Mouse (Mus musculus): ENCODE measurements at regions not wholly inside any gene's neighbourhood (a gene's known extent, or its start where the extent isn't known, plus 50 kb on each side); places are given as distances from the start of the nearest gene placed in this dataset.

DNA sequence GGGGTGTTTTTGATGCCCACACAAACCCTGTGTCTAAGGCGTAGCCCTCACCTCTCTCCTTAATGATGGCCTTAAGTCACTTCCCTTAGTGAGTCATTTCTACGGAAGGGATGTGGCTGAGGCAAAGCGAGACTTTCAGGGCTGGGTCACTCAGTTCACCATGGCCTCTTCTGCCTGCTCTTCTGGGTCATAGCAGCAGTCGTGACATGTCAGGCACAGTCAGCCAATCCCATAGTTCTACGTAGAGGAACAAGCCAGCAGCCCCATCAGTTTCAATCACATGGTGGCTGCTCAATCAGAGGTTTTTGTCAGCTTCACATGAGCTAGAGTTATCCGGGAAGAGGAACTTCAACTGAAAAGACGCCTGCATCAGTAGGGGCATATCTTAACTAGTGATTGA is 156.1 kb upstream of the Med13l start:
- no peaks in the 10 kb centered on the region for H3K4me1 ChIP-seq (ENCODE audit: control insufficient read depth in 1 of 2, insufficient read depth in 2 of 2, low read length in 2 of 2)
- no peaks in the 10 kb centered on the region for H3K36me3 ChIP-seq (ENCODE audit: control insufficient read depth in 1 of 2, insufficient read depth in 2 of 2, low read length in 2 of 2)
- H3K9ac ChIP-seq (ENCODE audit: control insufficient read depth, low read depth, low read length, poor library complexity, severe bottlenecking), result no peak overlapping the region
- H3K27ac ChIP-seq (ENCODE audit: control insufficient read depth, low read depth, low read length), result no peak overlapping the region
- no peak overlapping the region for H3K4me3 ChIP-seq (ENCODE audit: control insufficient read depth in 1 of 2, insufficient read depth in 1 of 2, low read depth in 2 of 2, low read length in 2 of 2)
- TF ChIP-seq SIN3A (IDR thresholded peaks at IDR 0.05; ENCODE audit: low read length) (no peak), POLR2A (IDR thresholded peaks at IDR 0.05; ENCODE audit: control insufficient read depth in 1 of 2, insufficient read depth in 1 of 2, low read depth in 1 of 2, low read length in 2 of 2, poor library complexity in 1 of 2) (no peak), JUND (IDR thresholded peaks at IDR 0.05; ENCODE audit: low read depth, low read length) (no peak), MXI1 (IDR thresholded peaks at IDR 0.05; ENCODE audit: low read depth, low read length) (no peak), ZMIZ1 (IDR thresholded peaks at IDR 0.05; ENCODE audit: low read depth, low read length) (no peak), ETS1 (IDR thresholded peaks at IDR 0.05; ENCODE audit: low read depth, low read length) (no peak), SMC3 (IDR thresholded peaks at IDR 0.05; ENCODE audit: low read depth, low read length) (no peak), KAT2A (conservative IDR thresholded peaks at IDR 0.05; ENCODE audit: low read depth, low read length) (no peak), POLR2AphosphoS5 (IDR thresholded peaks at IDR 0.05; ENCODE audit: borderline replicate concordance, low read depth, low read length) (no peak), MYB (IDR thresholded peaks at IDR 0.05; ENCODE audit: low read depth, low read length) (no peak), CHD1 (IDR thresholded peaks at IDR 0.05; ENCODE audit: low read depth, low read length) (no peak), ZNF384 (IDR thresholded peaks at IDR 0.05; ENCODE audit: low read depth, low read length) (no peak), MYC (IDR thresholded peaks at IDR 0.05; ENCODE audit: low read depth, low read length) (no peak), POLR2AphosphoS2 (IDR thresholded peaks at IDR 0.05; ENCODE audit: low read length) (no peak)
- H3K27me3 ChIP-seq (ENCODE audit: control insufficient read depth in 1 of 2, insufficient read depth in 2 of 2, low read length in 2 of 2), result no peaks in the 10 kb centered on the region
- DNase-seq (ENCODE audit: low read depth, low spot score), result peak; percentile 14
- no peaks in the 10 kb centered on the region for H3K9me3 ChIP-seq (replicated peaks; ENCODE audit: insufficient read depth, low read length)
- no peaks in the 10 kb centered on the region for H3K79me2 ChIP-seq (ENCODE audit: control insufficient read depth, insufficient read depth, low read length, poor library complexity)

DNA sequence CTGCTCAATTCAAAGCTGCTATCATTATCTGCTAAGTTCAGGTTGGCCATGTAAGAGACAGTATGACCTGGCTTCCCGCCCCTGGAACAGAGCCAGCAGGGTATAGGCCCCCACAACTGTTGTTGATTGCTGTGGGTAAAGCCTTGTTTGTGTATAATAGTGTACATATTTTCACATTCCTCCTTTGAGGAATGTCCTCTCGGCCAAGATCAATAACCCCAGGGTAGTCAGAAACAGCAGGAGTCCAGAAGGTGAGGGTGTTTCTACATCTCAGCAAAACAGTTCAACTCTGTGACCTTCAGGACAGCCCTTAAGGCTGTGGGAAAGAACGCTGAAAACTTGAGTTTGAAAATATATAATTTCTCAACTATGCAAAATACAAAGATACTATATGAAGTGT is 155.1 kb upstream of the Med13l start:
- H3K36me3 ChIP-seq (ENCODE audit: control insufficient read depth in 1 of 2, insufficient read depth in 2 of 2, low read length in 2 of 2), result no peaks in the 10 kb centered on the region
- H3K9me3 ChIP-seq (replicated peaks; ENCODE audit: insufficient read depth, low read length), result no peaks in the 10 kb centered on the region
- no peak for DNase-seq (ENCODE audit: low read depth, low spot score)
- TF ChIP-seq BHLHE40 (IDR thresholded peaks at IDR 0.05; ENCODE audit: borderline replicate concordance, low read depth, low read length), result no peak
- TF ChIP-seq TCF12 (IDR thresholded peaks at IDR 0.05; ENCODE audit: low read depth, low read length), result no peak
- no peak for TF ChIP-seq ZKSCAN1 (IDR thresholded peaks at IDR 0.05; ENCODE audit: low read depth, low read length)
- no peaks in the 10 kb centered on the region for H3K27me3 ChIP-seq (ENCODE audit: control insufficient read depth in 1 of 2, insufficient read depth in 2 of 2, low read length in 2 of 2)
- no peak overlapping the region for H3K4me3 ChIP-seq (ENCODE audit: control insufficient read depth in 1 of 2, insufficient read depth in 1 of 2, low read depth in 2 of 2, low read length in 2 of 2)
- H3K79me2 ChIP-seq (ENCODE audit: control insufficient read depth, insufficient read depth, low read length, poor library complexity), result no peaks in the 10 kb centered on the region
- H3K4me1 ChIP-seq (ENCODE audit: control insufficient read depth in 1 of 2, insufficient read depth in 2 of 2, low read length in 2 of 2), result no peaks in the 10 kb centered on the region
- no peak overlapping the region for H3K9ac ChIP-seq (ENCODE audit: control insufficient read depth, low read depth, low read length, poor library complexity, severe bottlenecking)
- no peak overlapping the region for H3K27ac ChIP-seq (ENCODE audit: control insufficient read depth, low read depth, low read length)

DNA sequence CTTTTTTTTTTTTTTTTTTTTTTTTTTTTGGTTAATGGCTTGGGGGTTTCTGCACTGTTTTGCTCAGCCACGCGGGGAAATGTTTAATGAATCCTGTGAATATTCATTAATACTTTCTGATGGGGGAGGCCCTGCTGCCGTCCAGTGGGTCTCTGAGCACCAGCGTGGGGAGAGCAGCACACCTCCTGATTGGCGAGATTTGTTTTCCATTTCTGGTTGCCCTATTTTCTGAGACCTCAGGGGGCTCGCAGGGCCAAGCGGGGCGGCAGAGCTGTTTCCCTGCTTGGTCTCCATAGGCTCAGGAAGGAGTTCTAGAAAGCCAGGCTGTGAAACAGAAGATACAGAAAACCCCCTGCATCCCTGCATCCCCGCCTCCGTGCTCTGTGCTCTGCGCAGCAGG is 153.0 kb upstream of the Med13l start:
- H3K27me3 ChIP-seq (ENCODE audit: control insufficient read depth in 1 of 2, insufficient read depth in 2 of 2, low read length in 2 of 2), result no peaks in the 10 kb centered on the region
- TF ChIP-seq NRF1 (IDR thresholded peaks at IDR 0.05; ENCODE audit: insufficient read depth, low read depth, low read length, poor library complexity, severe bottlenecking), result no peak
- TF ChIP-seq NELFE (IDR thresholded peaks at IDR 0.05; ENCODE audit: low read depth, low read length), result no peak
- TF ChIP-seq TCF12 (IDR thresholded peaks at IDR 0.05; ENCODE audit: low read depth, low read length), result no peak
- no peak for TF ChIP-seq CTCF (IDR thresholded peaks at IDR 0.05 in 2 of 3, conservative IDR thresholded peaks at IDR 0.05 in 1 of 3; ENCODE audit: control insufficient read depth in 1 of 3, insufficient read depth in 1 of 3, low read depth in 2 of 3, low read length in 3 of 3, poor library complexity in 1 of 3, severe bottlenecking in 1 of 3)
- no peak for DNase-seq (ENCODE audit: low read depth, low spot score)
- H3K9me3 ChIP-seq (replicated peaks; ENCODE audit: insufficient read depth, low read length), result no peaks in the 10 kb centered on the region
- no peaks in the 10 kb centered on the region for H3K79me2 ChIP-seq (ENCODE audit: control insufficient read depth, insufficient read depth, low read length, poor library complexity)
- H3K9ac ChIP-seq (ENCODE audit: control insufficient read depth, low read depth, low read length, poor library complexity, severe bottlenecking), result no peak overlapping the region
- no peaks in the 10 kb centered on the region for H3K4me1 ChIP-seq (ENCODE audit: control insufficient read depth in 1 of 2, insufficient read depth in 2 of 2, low read length in 2 of 2)
- H3K27ac ChIP-seq (ENCODE audit: control insufficient read depth, low read depth, low read length), result no peak overlapping the region
- H3K4me3 ChIP-seq (ENCODE audit: control insufficient read depth in 1 of 2, insufficient read depth in 1 of 2, low read depth in 2 of 2, low read length in 2 of 2), result no peak overlapping the region
- H3K36me3 ChIP-seq (ENCODE audit: control insufficient read depth in 1 of 2, insufficient read depth in 2 of 2, low read length in 2 of 2), result no peaks in the 10 kb centered on the region
